8 mouse cellular contexts compared by ENCODE assay signal in genomic region chr5:138255353-138256093, GRCm38 (mm10). TPM values are rescaled to one million over a fixed set of nuclear protein-coding genes. Genes with fewer than 3 reads are reported as not detected.
DNase-seq lines count a peak whose midpoint lies in the region; ATAC-seq and TF ChIP-seq lines count a peak whose summit lies in the region.

TSS of gene Lamtor4 (plus strand) at chr5:138255482.

- peaks cover 34% of the 10 kb centered on the region for H3K36me3 ChIP-seq in megakaryocyte, embryonic 14.5 days (replicated peaks; ENCODE audit: low read length)

- peak within 1 kb of the TSS; percentile 9 for H3K27ac ChIP-seq in cortical plate, adult 2 months (ENCODE audit: insufficient read depth, low read length)

- no peak for TF ChIP-seq CTCF in cortical plate, adult 2 months (IDR thresholded peaks at IDR 0.05; ENCODE audit: extremely low read depth, insufficient read depth, low read length)

- H3K4me3 ChIP-seq in cortical plate, adult 2 months (ENCODE audit: insufficient read depth, low read length) = peak within 1 kb of the TSS; percentile 62
- H3K4me3 ChIP-seq in megakaryocyte, embryonic 14.5 days (replicated peaks) = peak within 1 kb of the TSS; percentile 94

- TF ChIP-seq POLR2A in cortical plate, adult 2 months (IDR thresholded peaks at IDR 0.05; ENCODE audit: extremely low read depth, insufficient read depth, low read length) = peak; percentile 96

- H3K4me1 ChIP-seq in cortical plate, adult 2 months (ENCODE audit: control insufficient read depth, insufficient read depth, low read length) = no peaks in the 10 kb centered on the region; the same call in 1 of the 2 replicates
- peaks cover 59% of the 10 kb centered on the region for H3K4me1 ChIP-seq in megakaryocyte, embryonic 14.5 days

- H3K9me3 ChIP-seq in megakaryocyte, embryonic 14.5 days = peaks cover 16% of the 10 kb centered on the region

- ATAC-seq in activated CD4-positive, CD25-positive, alpha-beta regulatory T cell, adult 4 months = peak; percentile 97

- DNase-seq in gastrocnemius, adult 8-10 months (ENCODE audit: low spot score in 2 of 2) = peak; percentile 87 to 92
- peak; percentile 89 for DNase-seq in hindlimb bud, embryonic 11.5 days (ENCODE audit: extremely low spot score, low read depth, low spot score)
- peak; percentile 84 to 98 for DNase-seq in left cerebral cortex, adult 8-10 months (ENCODE audit: low spot score in 2 of 2)
- peak; percentile 98 to 99 for DNase-seq in right cerebral cortex, postnatal 10 days (ENCODE audit: low spot score in 2 of 2)
- DNase-seq in urinary bladder, postnatal 25 days (ENCODE audit: low spot score) = peak; percentile 85

- peaks cover 5% of the 10 kb centered on the region for H3K27me3 ChIP-seq in megakaryocyte, embryonic 14.5 days (replicated peaks)

RNA-seq across cellular contexts. Expression of gene Lamtor4, which starts in this region (rescaled TPM):
- polyA plus RNA-seq in activated CD4-positive, CD25-positive, alpha-beta regulatory T cell, adult 4 months (2017; shearing (Covaris generic)) = 100 to 1,000 TPM; 112 to 123 TPM
- polyA plus RNA-seq in cortical plate, adult 2 months (2012; rRNA removed) = 162 and 163 TPM in 2 replicates
- 10 to 100 TPM; 51.1 to 57.2 (median 53.1) TPM for total RNA-seq in gastrocnemius, adult 8-10 months (2022)
- 10 to 100 TPM; 50.8 to 61.6 (median 55.1) TPM for total RNA-seq in left cerebral cortex, adult 8-10 months (2022)
- 61.6 and 131 TPM in 2 replicates for polyA plus RNA-seq in megakaryocyte, embryonic 14.5 days (2012; ENCODE audit: insufficient read depth, low replicate concordance)

Comparison
In these comparisons a context has a peak if more than half of its experiments do, and no peak if none do; other contexts are left out.
1. Peak in every context shown above with its lines: DNase-seq, ATAC-seq, H3K4me3 ChIP-seq and H3K27ac ChIP-seq.